Mouse (Mus musculus) heart, adult 9 months (tissue): ENCODE measurements around the gene Sestd1.
A peak's percentile ranks its signal among the peaks of the same experiment; 100 is the strongest.

Source experiments
- DNase-seq, 2 experiments: peaks; one replicate each; pipeline ENCODE4 v3.0.0; 2022; ENCODE audit warnings: low spot score in 2 of 2

Sestd1 gene

DNA sequence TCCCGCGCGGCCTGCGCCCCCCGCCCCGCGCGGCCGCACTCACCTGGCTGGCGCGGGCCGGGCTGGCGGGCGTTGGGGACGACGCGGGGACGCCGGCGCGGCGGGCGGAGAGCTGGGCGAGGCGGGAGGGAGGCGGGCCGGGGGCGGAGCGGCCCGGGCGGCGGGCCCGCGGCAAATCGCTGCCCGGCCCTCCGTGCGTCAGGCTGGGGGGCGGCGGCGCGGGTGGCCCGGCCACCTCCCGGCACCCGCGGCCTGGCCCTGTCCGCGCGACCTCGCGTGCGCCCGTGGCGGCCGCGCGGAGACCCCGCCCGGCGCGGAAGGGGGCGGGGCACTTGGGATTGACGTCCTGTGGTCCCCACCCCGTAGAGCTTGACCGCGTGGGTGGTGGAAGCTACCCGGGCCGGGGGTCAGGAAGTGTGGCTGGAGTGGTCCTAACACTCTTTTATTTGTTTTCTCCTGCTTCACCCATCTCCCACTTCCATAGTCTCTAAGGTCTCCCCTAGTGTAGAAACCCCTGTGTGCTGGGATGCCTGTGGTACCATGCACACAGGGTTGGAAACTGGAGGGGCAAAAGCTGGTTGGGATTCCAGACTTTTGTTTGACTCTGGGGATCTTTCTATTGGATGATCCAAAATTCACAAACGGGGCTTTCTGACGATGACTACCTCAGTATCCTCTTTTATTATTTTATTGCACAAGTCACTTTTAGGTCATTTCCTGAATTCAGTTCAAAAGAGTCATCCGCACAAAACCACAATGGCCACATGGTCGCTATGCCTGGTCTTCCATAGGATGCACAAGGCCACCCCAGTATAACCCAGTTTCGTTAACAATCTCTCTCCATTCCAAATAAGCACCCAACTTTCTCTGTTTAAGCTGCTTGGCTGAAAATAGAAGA, at the start of gene Sestd1:
TSS of gene Sestd1 (minus strand) at position 81 of the 898 bp plus-strand sequence.
- peak; percentile 79 to 81 for DNase-seq

DNA sequence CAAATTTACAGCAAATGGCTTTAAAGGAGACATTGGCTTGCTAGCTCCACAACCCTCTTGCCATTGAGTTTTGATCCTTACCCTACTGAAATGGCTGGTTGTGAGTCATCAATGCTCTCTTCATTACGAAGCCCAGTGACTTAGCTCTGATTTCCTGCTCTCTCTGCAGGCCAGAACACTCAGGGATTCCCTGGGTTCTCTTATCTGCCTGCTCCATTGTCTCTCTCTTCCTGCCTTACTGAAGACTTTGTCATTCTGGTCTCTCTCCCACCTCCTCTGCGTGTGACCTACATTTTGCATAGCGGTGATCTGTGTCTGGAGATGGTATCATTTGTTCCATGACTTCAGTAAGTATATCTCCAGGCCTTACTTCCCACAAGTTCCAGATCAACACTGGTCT, 46.9 kb upstream of the Sestd1 start:
- DNase-seq: no peak

GRCm38 (mm10) chr2:77323739-77324138, 43.3 kb upstream of the Sestd1 start:
- DNase-seq: no peak

GRCm38 (mm10) chr2:77323156-77323555, 42.8 kb upstream of the Sestd1 start:
- DNase-seq: no peak

GRCm38 (mm10) chr2:77319196-77319595, 38.8 kb upstream of the Sestd1 start:
- DNase-seq: no peak

- peak; percentile 64 to 73 for DNase-seq
Measured at GRCm38 (mm10) chr2:77316961-77317360, 36.6 kb upstream of the Sestd1 start.

- no peak for DNase-seq
Measured at GRCm38 (mm10) chr2:77313846-77314245, 33.5 kb upstream of the Sestd1 start.

- peak; percentile 56 to 68 for DNase-seq
Measured at GRCm38 (mm10) chr2:77312616-77313015, 32.2 kb upstream of the Sestd1 start.

GRCm38 (mm10) chr2:77309313-77309712, 28.9 kb upstream of the Sestd1 start:
- DNase-seq: peak; percentile 43 to 61

DNA sequence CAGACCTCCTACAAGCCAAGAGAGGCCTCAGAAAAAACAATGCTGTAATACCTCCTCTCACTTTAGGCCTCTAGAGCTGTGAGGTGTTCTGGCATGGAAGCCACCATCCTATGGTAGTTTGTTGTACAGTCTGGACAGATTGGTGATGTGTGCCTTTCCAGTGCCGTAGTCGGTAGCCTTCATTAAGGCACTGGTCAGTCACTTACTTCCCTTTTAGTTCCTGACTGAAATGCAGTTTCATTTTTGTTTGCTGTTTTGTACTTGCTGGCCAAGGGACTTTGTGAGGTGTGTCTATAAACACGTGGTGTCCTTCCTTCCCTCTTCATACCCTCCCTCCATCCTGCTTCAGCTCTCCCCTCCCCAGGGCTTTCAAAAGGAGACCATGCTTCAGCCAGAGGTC, 24.1 kb upstream of the Sestd1 start:
- DNase-seq: no peak

DNA sequence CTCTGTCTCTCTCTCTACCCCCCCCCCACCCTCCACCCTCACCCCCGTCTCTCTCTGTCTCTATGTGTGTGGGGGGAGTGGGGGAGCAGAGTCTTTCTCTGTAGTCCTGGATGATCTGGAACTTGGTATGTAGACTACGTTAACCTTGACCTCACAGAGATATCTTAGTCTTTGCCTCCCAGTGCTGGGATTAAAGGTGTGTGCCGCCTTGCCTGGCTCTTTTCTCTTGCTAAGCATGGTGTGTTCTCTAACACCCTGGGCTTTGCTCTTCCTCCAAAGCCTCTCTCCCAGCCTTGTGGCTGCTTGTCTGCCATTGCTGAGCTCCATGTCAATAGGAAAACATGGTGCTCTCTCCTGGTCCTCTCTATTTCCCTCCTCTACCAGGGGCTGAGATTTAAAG, 23.3 kb upstream of the Sestd1 start:
- DNase-seq: no peak

DNA sequence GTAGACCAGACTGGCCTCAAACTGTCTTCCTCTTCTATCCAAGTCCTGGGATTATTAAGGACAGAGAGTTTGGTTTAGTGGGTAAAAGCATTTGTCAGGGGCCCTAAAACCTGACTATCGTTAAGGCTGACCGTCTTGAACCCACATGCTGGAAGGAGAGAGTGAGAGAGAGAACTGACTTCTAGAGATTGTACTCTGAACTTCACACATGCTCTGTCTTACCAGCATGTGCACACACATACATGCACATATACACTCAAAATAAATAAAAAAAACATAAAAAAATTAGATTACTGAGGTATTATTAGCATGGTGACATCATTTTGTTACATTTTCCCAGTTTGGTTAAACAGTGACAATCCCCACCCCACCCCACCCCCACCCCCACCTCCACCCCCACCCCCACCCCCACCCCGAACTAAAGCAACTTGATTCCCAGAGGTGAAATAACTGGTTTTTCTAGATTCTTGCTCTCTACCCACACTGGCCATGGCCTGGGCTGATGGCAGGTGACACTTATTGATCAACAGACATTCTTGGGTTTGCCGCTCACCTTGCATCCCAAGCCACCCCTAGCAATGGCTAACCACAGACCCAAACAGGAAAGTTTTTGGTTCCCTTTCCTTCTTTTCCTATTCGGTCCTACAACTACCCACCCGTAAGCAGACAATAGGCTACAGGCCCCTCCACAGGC, 22.4 kb upstream of the Sestd1 start:
- DNase-seq: no peak

- no peak for DNase-seq
Measured at GRCm38 (mm10) chr2:77301687-77302389, 21.4 kb upstream of the Sestd1 start.

DNA sequence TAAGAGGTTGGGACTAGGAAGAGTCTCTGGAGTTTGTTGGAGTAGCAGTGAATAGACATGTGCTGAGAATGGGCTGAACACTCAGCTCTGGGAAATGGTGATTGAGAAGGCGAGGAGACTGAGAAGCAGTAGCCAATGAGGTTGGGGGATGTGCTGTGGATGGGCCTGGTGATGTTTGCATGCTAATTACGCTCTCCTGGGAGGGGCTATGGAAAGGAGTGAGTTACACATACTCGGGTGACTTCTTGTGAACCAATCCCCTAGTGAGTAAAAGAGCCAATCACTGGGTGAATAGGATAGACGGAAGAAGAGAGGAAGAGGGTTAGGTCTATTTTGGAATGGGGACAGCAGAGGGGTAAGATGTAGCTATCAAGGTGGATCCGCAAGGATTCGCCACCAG, 9.3 kb upstream of the Sestd1 start:
- DNase-seq: no peak

GRCm38 (mm10) chr2:77286755-77287154, 6.4 kb upstream of the Sestd1 start:
- DNase-seq: peak in 1 of 2 experiments; percentile 54

- no peak for DNase-seq
Measured at GRCm38 (mm10) chr2:77284281-77284899, 4.0 kb upstream of the Sestd1 start.

DNA sequence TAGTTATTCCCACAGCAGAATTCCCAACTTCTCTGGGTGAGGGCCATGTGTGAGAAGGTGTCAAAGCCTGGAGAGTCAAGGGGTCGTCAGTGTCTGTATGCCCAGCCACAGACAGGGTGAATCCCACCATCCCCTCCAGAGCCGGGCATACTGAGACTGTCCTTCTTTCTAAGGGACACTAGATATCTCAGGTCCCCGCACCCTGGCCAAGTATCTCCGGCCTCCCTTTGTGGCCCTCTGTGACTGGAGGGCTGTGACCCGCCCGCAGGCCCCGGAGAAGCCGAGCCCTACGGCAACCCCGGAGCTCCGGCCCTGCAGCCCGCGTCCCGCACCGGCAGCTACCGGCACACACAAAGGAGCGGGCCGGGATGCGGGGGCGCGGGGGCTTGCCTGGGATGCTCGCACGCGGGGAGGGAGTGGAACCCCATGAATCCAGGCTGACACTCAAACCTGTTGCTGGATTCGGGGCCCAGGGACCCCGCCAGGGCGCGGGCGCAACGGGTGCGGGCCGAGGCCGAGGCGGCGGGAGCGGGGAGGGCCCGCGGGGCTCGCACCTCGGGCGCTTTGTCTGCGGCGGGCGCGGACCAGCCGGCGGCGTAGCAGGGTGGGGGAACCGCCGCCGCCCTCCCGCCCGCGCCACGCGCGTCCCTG, 406 bp downstream of the Sestd1 start:
- peak in 1 of 2 experiments; percentile 26 for DNase-seq

DNA sequence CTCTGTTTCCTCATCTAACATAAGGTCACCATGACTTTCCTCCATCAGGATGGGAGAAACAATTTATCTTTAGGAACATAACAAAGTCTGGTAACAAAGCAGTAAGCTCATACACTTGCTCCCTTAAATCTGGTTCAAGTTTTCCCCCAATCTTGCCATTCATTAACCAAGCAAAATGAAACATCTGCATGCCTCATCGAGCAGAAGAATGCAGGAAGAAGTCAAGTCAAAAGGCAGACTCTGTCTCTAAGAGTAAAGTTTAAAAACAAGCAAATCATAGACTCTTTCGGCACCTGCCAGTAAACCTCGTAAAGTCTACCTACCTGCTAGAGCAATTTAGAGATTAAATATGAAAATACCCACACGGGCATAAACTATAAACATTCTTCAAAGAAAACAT, 3.1 kb downstream of the Sestd1 start:
- no peak for DNase-seq

DNA sequence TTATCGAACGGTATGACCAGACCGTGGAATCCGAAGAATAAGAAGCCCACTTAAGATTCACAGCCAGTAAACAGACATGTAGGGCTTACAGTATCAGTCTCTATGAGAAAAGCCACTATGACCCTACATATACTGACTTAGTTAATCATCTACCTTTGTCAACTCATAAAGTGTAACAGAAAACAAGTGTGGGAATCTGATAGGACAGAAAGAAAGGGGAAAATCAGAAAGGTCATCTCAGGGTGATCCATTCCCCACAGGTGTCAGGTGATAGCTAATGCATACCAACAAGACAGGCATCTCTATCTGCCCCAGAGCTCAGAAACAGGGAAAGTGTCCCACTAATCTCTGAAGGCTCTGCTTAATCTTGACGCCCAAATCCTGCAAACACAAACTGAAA, 4.5 kb downstream of the Sestd1 start:
- no peak for DNase-seq

DNA sequence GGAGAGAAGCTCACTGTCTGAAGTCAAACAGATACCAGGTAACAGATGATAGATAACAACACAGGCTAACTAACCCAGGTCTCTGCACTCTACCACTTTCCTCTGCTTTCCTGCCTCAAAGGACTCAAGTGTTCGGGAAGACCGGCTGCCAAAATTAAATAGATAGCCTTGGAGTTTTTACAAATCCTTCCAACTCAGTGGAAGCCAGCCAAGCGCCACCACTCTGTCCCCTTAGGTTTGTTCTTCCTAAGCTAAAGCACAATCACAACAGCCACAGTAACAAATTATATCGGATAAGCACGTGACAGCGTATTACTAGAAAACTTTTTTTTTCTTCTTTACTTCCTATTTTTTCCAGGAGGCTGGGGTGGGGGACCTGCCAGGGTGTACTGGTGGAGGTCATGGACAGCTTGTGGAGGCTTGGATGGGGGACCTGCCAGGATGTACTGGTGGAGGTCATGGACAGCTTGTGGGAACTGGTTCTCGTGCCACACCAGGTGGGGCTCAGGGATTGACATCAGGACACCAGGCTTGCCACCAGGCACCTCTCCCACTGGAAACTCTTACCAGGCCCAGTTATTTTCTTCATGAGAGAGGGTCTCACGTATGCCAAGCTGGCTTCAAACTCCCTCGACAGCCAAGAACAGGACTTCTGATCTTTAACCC, 5.3 kb downstream of the Sestd1 start:
- no peak for DNase-seq

DNA sequence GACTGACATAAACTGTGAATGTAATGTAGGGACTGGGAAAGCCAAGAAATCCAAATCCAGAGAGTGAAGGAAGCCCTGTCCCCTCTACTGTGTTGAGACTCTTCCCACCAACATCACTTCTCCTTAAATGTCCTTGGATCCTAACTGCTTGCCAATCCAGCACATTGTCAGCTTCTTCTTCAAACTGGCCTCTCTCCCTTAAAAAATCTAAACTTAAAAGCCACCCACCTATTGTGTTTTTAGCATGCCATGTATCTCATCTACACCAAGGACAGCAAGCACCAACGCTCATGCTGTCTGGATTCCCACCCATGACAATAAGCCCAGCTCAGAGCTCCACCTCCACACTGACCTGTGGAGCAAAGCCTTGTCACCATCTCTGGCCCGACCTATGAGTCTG, 7.4 kb downstream of the Sestd1 start:
- DNase-seq: no peak
